Mouse (Mus musculus): ENCODE results near the gene Dkc1.

Gene Dkc1

GRCm38 (mm10) chrX:75095369-75096162 is at the start of gene Dkc1:
TSS of gene Dkc1 (plus strand) at chrX:75095854.
- peak; percentile 91 for DNase-seq (ENCODE audit: low spot score)

GRCm38 (mm10) chrX:75045931-75046330 is 49.7 kb upstream of the Dkc1 start:
- DNase-seq (ENCODE audit: low spot score) = no peak

GRCm38 (mm10) chrX:75046921-75047635 is 48.6 kb upstream of the Dkc1 start:
- no peak for DNase-seq (ENCODE audit: low spot score)

- DNase-seq (ENCODE audit: low spot score) = no peak
Observed at GRCm38 (mm10) chrX:75056120-75056775, 39.4 kb upstream of the Dkc1 start.

- no peak for DNase-seq (ENCODE audit: low spot score)
Observed at GRCm38 (mm10) chrX:75082351-75082750, 13.3 kb upstream of the Dkc1 start.

- DNase-seq (ENCODE audit: low spot score) = no peak
Observed at GRCm38 (mm10) chrX:75083982-75084773, 11.5 kb upstream of the Dkc1 start.

GRCm38 (mm10) chrX:75084774-75085508 is 10.7 kb upstream of the Dkc1 start, which contains the start of gene Gab3:
TSS of gene Gab3 (minus strand) at chrX:75085458.
- peak; percentile 35 for DNase-seq (ENCODE audit: low spot score)

GRCm38 (mm10) chrX:75085654-75086053 is 10.0 kb upstream of the Dkc1 start:
- DNase-seq (ENCODE audit: low spot score) = no peak

- no peak for DNase-seq (ENCODE audit: low spot score)
Observed at GRCm38 (mm10) chrX:75096163-75096770, 613 bp downstream of the Dkc1 start.

- DNase-seq (ENCODE audit: low spot score) = no peak
Observed at GRCm38 (mm10) chrX:75098799-75099198, 3.1 kb downstream of the Dkc1 start.

GRCm38 (mm10) chrX:75102293-75102692 is 6.6 kb downstream of the Dkc1 start:
- DNase-seq (ENCODE audit: low spot score) = no peak

GRCm38 (mm10) chrX:75115550-75115949 is 19.9 kb downstream of the Dkc1 start:
- no peak for DNase-seq (ENCODE audit: low spot score)

- DNase-seq (ENCODE audit: low spot score) = no peak
Observed at GRCm38 (mm10) chrX:75125606-75126005, 30.0 kb downstream of the Dkc1 start.

- DNase-seq (ENCODE audit: low spot score) = no peak
Observed at GRCm38 (mm10) chrX:75126893-75127292, 31.2 kb downstream of the Dkc1 start.

GRCm38 (mm10) chrX:75128333-75128980 is 32.8 kb downstream of the Dkc1 start:
- peak; percentile 14 for DNase-seq (ENCODE audit: low spot score)

GRCm38 (mm10) chrX:75129474-75129873 is 33.8 kb downstream of the Dkc1 start:
- no peak for DNase-seq (ENCODE audit: low spot score)

GRCm38 (mm10) chrX:75130467-75131160 is 35.0 kb downstream of the Dkc1 start, which contains the start of gene Mpp1:
TSS of gene Mpp1 (minus strand) at chrX:75131016.
- DNase-seq (ENCODE audit: low spot score) = peak; percentile 68

- DNase-seq (ENCODE audit: low spot score) = no peak
Observed at GRCm38 (mm10) chrX:75136938-75137337, 41.3 kb downstream of the Dkc1 start.

- no peak for DNase-seq (ENCODE audit: low spot score)
Observed at GRCm38 (mm10) chrX:75137729-75138128, 42.1 kb downstream of the Dkc1 start.

GRCm38 (mm10) chrX:75138182-75138581 is 42.5 kb downstream of the Dkc1 start:
- no peak for DNase-seq (ENCODE audit: low spot score)

All from layer of hippocampus, adult 11-12 months (tissue).